In genomic region chr1:107098417-107098816, GRCm38 (mm10) we compare ENCODE assay signal across 28 mouse cellular contexts. TPM values are rescaled to one million over a fixed set of nuclear protein-coding genes. Genes with fewer than 3 reads are reported as not detected.
"Had no signal": no experiment of that assay in that cellular context is flagged by ENCODE, and none has a peak within 500 bp of the region (broad histone marks: within the 10 kb centered on the region; RNA-seq: fewer than 3 reads in every experiment).

No protein-coding gene starts in this region.

- H3K9ac ChIP-seq: liver, embryonic 14.5 days; lung, embryonic 14.5 days; midbrain, embryonic 13.5 days; neural tube, embryonic 13.5 days; neural tube, embryonic 15.5 days had no signal

- H3K4me3 ChIP-seq: midbrain, embryonic 13.5 days; myocyte; neural tube, embryonic 13.5 days; neural tube, embryonic 15.5 days had no signal

- ATAC-seq: midbrain, embryonic 13.5 days; midbrain, embryonic 16.5 days had no signal

- H3K9me3 ChIP-seq: midbrain, embryonic 13.5 days; neural tube, embryonic 13.5 days; neural tube, embryonic 15.5 days had no signal

- H3K4me2 ChIP-seq: lung, embryonic 14.5 days; midbrain, embryonic 11.5 days; midbrain, embryonic 13.5 days; neural tube, embryonic 13.5 days; neural tube, embryonic 15.5 days had no signal

- H3K4me1 ChIP-seq: midbrain, embryonic 13.5 days; neural tube, embryonic 13.5 days; neural tube, embryonic 15.5 days had no signal

- H3K27me3 ChIP-seq: midbrain, embryonic 13.5 days; neural tube, embryonic 13.5 days; neural tube, embryonic 15.5 days had no signal

- H3K27ac ChIP-seq: liver, embryonic 14.5 days; midbrain, embryonic 13.5 days; neural tube, embryonic 13.5 days; neural tube, embryonic 15.5 days had no signal

- H3K36me3 ChIP-seq: midbrain, embryonic 13.5 days; neural tube, embryonic 13.5 days; neural tube, embryonic 15.5 days had no signal

- DNase-seq: lung, adult 18-20 months; lung, embryonic 14.5 days; lung, postnatal 10 days; lung, postnatal 4 days; retina, postnatal 1 day; right cerebral cortex, adult 18-20 months; right cerebral cortex, postnatal 25 days; right cerebral cortex, postnatal 4 days; spleen, adult 18-20 months; thymus, adult 2 months; thymus, postnatal 25 days; thymus, postnatal 4 days had no signal

RNA-seq across cellular contexts. Expression of gene Serpinb3d, which starts 15.1 kb away (rescaled TPM):
- total RNA-seq: megakaryocyte-erythroid progenitor cell, adult 5-6 weeks had no signal
- polyA plus RNA-seq: liver, embryonic 14.5 days; liver, embryonic 16.5 days; lung, embryonic 14.5 days; lung, embryonic 16.5 days; midbrain, embryonic 11.5 days; midbrain, embryonic 13.5 days; midbrain, embryonic 16.5 days; myocyte; neural tube, embryonic 11.5 days; neural tube, embryonic 13.5 days; neural tube, embryonic 15.5 days; small intestine, adult 2 months; stomach, embryonic 14.5 days; stomach, embryonic 16.5 days; testis, adult 2 months; urinary bladder, adult 2 months had no signal

RNA-seq across cellular contexts. Expression of gene Serpinb3a, which starts 46.3 kb away (rescaled TPM):
- total RNA-seq: megakaryocyte-erythroid progenitor cell, adult 5-6 weeks had no signal
- polyA plus RNA-seq: liver, embryonic 14.5 days; liver, embryonic 16.5 days; lung, embryonic 14.5 days; lung, embryonic 16.5 days; midbrain, embryonic 11.5 days; midbrain, embryonic 13.5 days; midbrain, embryonic 16.5 days; myocyte; neural tube, embryonic 11.5 days; neural tube, embryonic 13.5 days; neural tube, embryonic 15.5 days; small intestine, adult 2 months; testis, adult 2 months; urinary bladder, adult 2 months had no signal
